Mouse (Mus musculus) hindbrain, postnatal 0 days (tissue): ENCODE measurements around the gene Fermt1. TPM values are rescaled to one million over a fixed set of nuclear protein-coding genes. Genes with fewer than 3 reads are reported as not detected.

Experiments used
- ATAC-seq: fragments of 200-750 bp; cut with Nextera tagmentation; 2 replicates; pipeline ENCODE4 v1.8.0; 2017; ENCODE audit warnings: mild to moderate bottlenecking, moderate TSS enrichment, moderate library complexity
- DNase-seq: peaks from one replicate; pipeline ENCODE4 v3.0.0-alpha.2; 2015; ENCODE audit warnings: low spot score
- H3K27ac ChIP-seq: fragments of 300-500 bp; sonication (generic); 2 replicates; pipeline ENCODE4 v1.5.1; 2014; ENCODE audit warnings: mild to moderate bottlenecking
- H3K27me3 ChIP-seq: fragments of 300-500 bp; sonication (generic); 2 replicates; pipeline ENCODE4 v1.6.1; 2014; ENCODE audit warnings: low read length, mixed read lengths; ENCODE audit not compliant: insufficient read depth
- H3K36me3 ChIP-seq: fragments of 300-500 bp; sonication (generic); 2 replicates; pipeline ENCODE4 v1.6.1; 2014; ENCODE audit warnings: low read length, mixed read lengths; ENCODE audit not compliant: insufficient read depth
- H3K4me1 ChIP-seq: fragments of 300-500 bp; sonication (generic); 2 replicates; pipeline ENCODE4 v1.6.1; 2014; ENCODE audit warnings: antibody characterized with exemption, low read length, mixed read lengths; ENCODE audit not compliant: insufficient read depth
- H3K4me2 ChIP-seq: fragments of 300-500 bp; sonication (generic); 2 replicates; pipeline ENCODE4 v1.6.1; 2014; ENCODE audit warnings: low read depth, mild to moderate bottlenecking, low read length, moderate library complexity, mixed read lengths
- H3K4me3 ChIP-seq: fragments of 300-500 bp; sonication (generic); 2 replicates; pipeline ENCODE4 v1.5.1; 2014; ENCODE audit warnings: low read length
- H3K9ac ChIP-seq: fragments of 300-500 bp; sonication (generic); replicated peaks from 2 replicates; pipeline ENCODE4 v1.6.1; 2014; ENCODE audit warnings: mild to moderate bottlenecking, low read length, moderate library complexity, mixed read lengths
- H3K9me3 ChIP-seq: fragments of 300-500 bp; sonication (generic); 2 replicates; pipeline ENCODE4 v1.6.1; 2016; ENCODE audit warnings: low read length, mixed read lengths
- CTCF ChIP-seq: IDR thresholded peaks from 2 replicates; pipeline ENCODE4 v1.5.1; 2016; ENCODE audit warnings: antibody characterized with exemption, control low read depth, low read depth
- WGBS: fragments of 180-500 bp; shearing (Covaris S2); extraction: QIAGEN DNeasy Blood & Tissue Kit; methylation state at CpG from one replicate; pipeline ENCODE4 v1.1.7; 2014; 5-methylcytosine and 5-hydroxymethylcytosine counted together
- polyA plus RNA-seq: library from polyadenylated mRNA; unstranded; fragments of >200 nt; fragmentation: Nextera tagmentation; extraction: Ambion mirVana; gene quantifications from 2 replicates; pipeline ENCODE4 v1.2.1, GENCODE M21; 2015
- total RNA-seq: library from RNA; depleted of rRNA; stranded (reverse); fragments of >200 nt; gene quantifications from 2 replicates; pipeline ENCODE4 v1.2.3, GENCODE M21; 2014; rRNA removed

Gene Fermt1
- total RNA-seq (0.05 and 0.22 TPM in 2 replicates), polyA plus RNA-seq (0.13 and 0.54 TPM in 2 replicates)

GRCm38 (mm10) chr2:132945326-132946207 is at the start of gene Fermt1:
Fermt1 (minus strand) TSS chr2:132945906.
- H3K27me3 ChIP-seq, result peaks cover 31% of the 10 kb centered on the region; the same call in 1 of the 2 replicates
- peak within 1 kb of the TSS; percentile 40 for H3K4me3 ChIP-seq
- peak; percentile 72 for ATAC-seq
- H3K4me2 ChIP-seq, result peak within 1 kb of the TSS; percentile 70
- H3K4me1 ChIP-seq, result peaks cover 6% of the 10 kb centered on the region; the same call in 1 of the 2 replicates
- H3K36me3 ChIP-seq, result no peaks in the 10 kb centered on the region
- H3K9me3 ChIP-seq, result no peaks in the 10 kb centered on the region
- H3K9ac ChIP-seq, result peak within 1 kb of the TSS; percentile 30; the same call in 1 of the 2 replicates
- H3K27ac ChIP-seq, result no peak within 1 kb of the TSS
- 3% methylated on average over 37 of the region's 37 CpGs for WGBS
- TF ChIP-seq CTCF, result no peak
- DNase-seq, result peak; percentile 8

GRCm38 (mm10) chr2:132992659-132993531 is 47.2 kb upstream of the Fermt1 start:
- no peak for ATAC-seq
- TF ChIP-seq CTCF, result no peak
- no peak overlapping the region for H3K4me2 ChIP-seq
- H3K9ac ChIP-seq, result no peak overlapping the region
- DNase-seq, result peak; percentile 16
- WGBS, result 59% methylated on average over 9 of the region's 9 CpGs
- H3K27me3 ChIP-seq, result no peaks in the 10 kb centered on the region
- no peak overlapping the region for H3K27ac ChIP-seq
- H3K4me3 ChIP-seq, result no peak overlapping the region
- no peaks in the 10 kb centered on the region for H3K36me3 ChIP-seq
- 0 out of 2 replicates have a peak, but pooled peaks cover 4% of the 10 kb centered on the region for H3K4me1 ChIP-seq
- H3K9me3 ChIP-seq, result no peaks in the 10 kb centered on the region

GRCm38 (mm10) chr2:132989778-132990564 is 44.3 kb upstream of the Fermt1 start:
- Histone ChIP-seq H3K4me2 (no peak overlapping the region), H3K4me3 (no peak overlapping the region), H3K9me3 (no peaks in the 10 kb centered on the region), H3K4me1 (0 out of 2 replicates have a peak, but pooled peaks cover 4% of the 10 kb centered on the region), H3K36me3 (no peaks in the 10 kb centered on the region), H3K27ac (no peak overlapping the region), H3K27me3 (no peaks in the 10 kb centered on the region), H3K9ac (no peak overlapping the region)
- WGBS, result 55% methylated on average over 11 of the region's 11 CpGs
- DNase-seq, result peak; percentile 43
- TF ChIP-seq CTCF, result no peak
- ATAC-seq, result peak; percentile 91

- Histone ChIP-seq H3K4me1 (no peaks in the 10 kb centered on the region), H3K27me3 (no peaks in the 10 kb centered on the region), H3K9ac (no peak overlapping the region), H3K9me3 (no peaks in the 10 kb centered on the region), H3K4me2 (no peak overlapping the region), H3K27ac (no peak overlapping the region), H3K36me3 (no peaks in the 10 kb centered on the region), H3K4me3 (no peak overlapping the region)
- 89% methylated on average over 2 of the region's 2 CpGs for WGBS
- DNase-seq (no peak), ATAC-seq (no peak)
- TF ChIP-seq CTCF, result no peak
Observed at GRCm38 (mm10) chr2:132973346-132973745, 27.6 kb upstream of the Fermt1 start.

- no peak overlapping the region for H3K27ac ChIP-seq
- WGBS, result 27% methylated on average over 4 of the region's 4 CpGs
- H3K9ac ChIP-seq, result no peak overlapping the region
- H3K9me3 ChIP-seq, result no peaks in the 10 kb centered on the region
- H3K4me2 ChIP-seq, result no peak overlapping the region
- H3K4me1 ChIP-seq, result no peaks in the 10 kb centered on the region
- no peak overlapping the region for H3K4me3 ChIP-seq
- H3K36me3 ChIP-seq, result no peaks in the 10 kb centered on the region
- peak; percentile 70 for TF ChIP-seq CTCF
- DNase-seq (peak; percentile 86), ATAC-seq (peak; percentile 71)
- H3K27me3 ChIP-seq, result no peaks in the 10 kb centered on the region
Observed at GRCm38 (mm10) chr2:132970772-132971173, 25.1 kb upstream of the Fermt1 start.

GRCm38 (mm10) chr2:132957786-132958185 is 12.1 kb upstream of the Fermt1 start:
- Histone ChIP-seq H3K4me1 (no peaks in the 10 kb centered on the region), H3K27me3 (no peaks in the 10 kb centered on the region), H3K9me3 (no peaks in the 10 kb centered on the region), H3K9ac (no peak overlapping the region), H3K4me2 (no peak overlapping the region), H3K36me3 (no peaks in the 10 kb centered on the region), H3K4me3 (no peak overlapping the region), H3K27ac (no peak overlapping the region)
- no peak for TF ChIP-seq CTCF
- DNase-seq (peak; percentile 7), ATAC-seq (no peak; the same call in 1 of the 2 replicates)
- 58% methylated on average over 1 of the region's 1 CpGs for WGBS
